Mouse (Mus musculus): ENCODE measurements around the gene Dnajb4. TPM values are rescaled to one million over a fixed set of nuclear protein-coding genes. Genes with fewer than 3 reads are reported as not detected.

The Dnajb4 gene
- polyA plus RNA-seq, 1 experiment from 2014 or later = 57.7 TPM

- no peaks in the 10 kb centered on the region for H3K36me3 ChIP-seq (ENCODE audit: control insufficient read depth, insufficient read depth)
- no peaks in the 10 kb centered on the region for H3K27me3 ChIP-seq (ENCODE audit: control insufficient read depth, insufficient read depth, low read length)
- H3K9me3 ChIP-seq (replicated peaks; ENCODE audit: control insufficient read depth, low read length) = no peaks in the 10 kb centered on the region
- peaks cover 10% of the 10 kb centered on the region for H3K4me1 ChIP-seq (ENCODE audit: control insufficient read depth, insufficient read depth, low read length)
- H3K9ac ChIP-seq (ENCODE audit: low read length) = no peak overlapping the region
- H3K27ac ChIP-seq (ENCODE audit: low read length) = no peak overlapping the region
- H3K4me3 ChIP-seq (ENCODE audit: low read length) = no peak overlapping the region
- ATAC-seq (replicated peaks; ENCODE audit: extremely low read depth, insufficient read depth, low FRiP score) = no peak
- H3K4me2 ChIP-seq (ENCODE audit: low read depth, low read length) = no peak overlapping the region
Observed at GRCm38 (mm10) chr3:152159321-152159720, 50.8 kb downstream of the Dnajb4 start.

GRCm38 (mm10) chr3:152158344-152159291 lies 51.5 kb downstream of the Dnajb4 start:
- Histone ChIP-seq H3K4me1 (ENCODE audit: control insufficient read depth, insufficient read depth, low read length) (peaks cover 10% of the 10 kb centered on the region), H3K27me3 (ENCODE audit: control insufficient read depth, insufficient read depth, low read length) (no peaks in the 10 kb centered on the region), H3K36me3 (ENCODE audit: control insufficient read depth, insufficient read depth) (no peaks in the 10 kb centered on the region), H3K9ac (ENCODE audit: low read length) (no peak overlapping the region), H3K4me2 (ENCODE audit: low read depth, low read length) (no peak overlapping the region), H3K9me3 (replicated peaks; ENCODE audit: control insufficient read depth, low read length) (no peaks in the 10 kb centered on the region), H3K4me3 (ENCODE audit: low read length) (no peak overlapping the region), H3K27ac (ENCODE audit: low read length) (no peak overlapping the region)
- no peak for ATAC-seq (replicated peaks; ENCODE audit: extremely low read depth, insufficient read depth, low FRiP score)
- 76% methylated on average over 10 of the region's 10 CpGs for WGBS

GRCm38 (mm10) chr3:152156816-152157496 lies 53.1 kb downstream of the Dnajb4 start:
- H3K27ac ChIP-seq (ENCODE audit: low read length) = no peak overlapping the region
- peaks cover 13% of the 10 kb centered on the region for H3K4me1 ChIP-seq (ENCODE audit: control insufficient read depth, insufficient read depth, low read length)
- H3K4me3 ChIP-seq (ENCODE audit: low read length) = no peak overlapping the region
- no peaks in the 10 kb centered on the region for H3K9me3 ChIP-seq (replicated peaks; ENCODE audit: control insufficient read depth, low read length)
- no peak overlapping the region for H3K9ac ChIP-seq (ENCODE audit: low read length)
- no peak overlapping the region for H3K4me2 ChIP-seq (ENCODE audit: low read depth, low read length)
- no peak for ATAC-seq (replicated peaks; ENCODE audit: extremely low read depth, insufficient read depth, low FRiP score)
- no peaks in the 10 kb centered on the region for H3K36me3 ChIP-seq (ENCODE audit: control insufficient read depth, insufficient read depth)
- 68% methylated on average over 23 of the region's 23 CpGs for WGBS
- no peaks in the 10 kb centered on the region for H3K27me3 ChIP-seq (ENCODE audit: control insufficient read depth, insufficient read depth, low read length)

GRCm38 (mm10) chr3:152155296-152155948 lies 54.7 kb downstream of the Dnajb4 start:
- no peak for ATAC-seq (replicated peaks; ENCODE audit: extremely low read depth, insufficient read depth, low FRiP score)
- WGBS = 60% methylated on average over 11 of the region's 11 CpGs
- Histone ChIP-seq H3K27me3 (ENCODE audit: control insufficient read depth, insufficient read depth, low read length) (no peaks in the 10 kb centered on the region), H3K4me1 (ENCODE audit: control insufficient read depth, insufficient read depth, low read length) (peaks cover 6% of the 10 kb centered on the region; the same call in 1 of the 2 replicates), H3K9ac (ENCODE audit: low read length) (no peak overlapping the region), H3K9me3 (replicated peaks; ENCODE audit: control insufficient read depth, low read length) (no peaks in the 10 kb centered on the region), H3K4me3 (ENCODE audit: low read length) (no peak overlapping the region), H3K36me3 (ENCODE audit: control insufficient read depth, insufficient read depth) (no peaks in the 10 kb centered on the region), H3K27ac (ENCODE audit: low read length) (no peak overlapping the region), H3K4me2 (ENCODE audit: low read depth, low read length) (no peak overlapping the region)

GRCm38 (mm10) chr3:152154095-152154494 lies 56.0 kb downstream of the Dnajb4 start:
- Histone ChIP-seq H3K9me3 (replicated peaks; ENCODE audit: control insufficient read depth, low read length) (no peaks in the 10 kb centered on the region), H3K4me3 (ENCODE audit: low read length) (no peak overlapping the region), H3K36me3 (ENCODE audit: control insufficient read depth, insufficient read depth) (no peaks in the 10 kb centered on the region), H3K4me1 (ENCODE audit: control insufficient read depth, insufficient read depth, low read length) (peaks cover 16% of the 10 kb centered on the region), H3K9ac (ENCODE audit: low read length) (no peak overlapping the region), H3K4me2 (ENCODE audit: low read depth, low read length) (no peak overlapping the region), H3K27ac (ENCODE audit: low read length) (no peak overlapping the region), H3K27me3 (ENCODE audit: control insufficient read depth, insufficient read depth, low read length) (no peaks in the 10 kb centered on the region)
- ATAC-seq (replicated peaks; ENCODE audit: extremely low read depth, insufficient read depth, low FRiP score) = no peak
- WGBS = 88% methylated on average over 5 of the region's 5 CpGs

GRCm38 (mm10) chr3:152153152-152153551 lies 57.0 kb downstream of the Dnajb4 start:
- no peak overlapping the region for H3K27ac ChIP-seq (ENCODE audit: low read length)
- WGBS = 83% methylated on average over 2 of the region's 2 CpGs
- no peak overlapping the region for H3K4me3 ChIP-seq (ENCODE audit: low read length)
- no peaks in the 10 kb centered on the region for H3K9me3 ChIP-seq (replicated peaks; ENCODE audit: control insufficient read depth, low read length)
- no peak overlapping the region for H3K4me2 ChIP-seq (ENCODE audit: low read depth, low read length)
- no peaks in the 10 kb centered on the region for H3K36me3 ChIP-seq (ENCODE audit: control insufficient read depth, insufficient read depth)
- no peaks in the 10 kb centered on the region for H3K27me3 ChIP-seq (ENCODE audit: control insufficient read depth, insufficient read depth, low read length)
- H3K4me1 ChIP-seq (ENCODE audit: control insufficient read depth, insufficient read depth, low read length) = peaks cover 16% of the 10 kb centered on the region
- ATAC-seq (replicated peaks; ENCODE audit: extremely low read depth, insufficient read depth, low FRiP score) = no peak
- H3K9ac ChIP-seq (ENCODE audit: low read length) = no peak overlapping the region

GRCm38 (mm10) chr3:152152483-152152804 lies 57.7 kb downstream of the Dnajb4 start:
- Histone ChIP-seq H3K36me3 (ENCODE audit: control insufficient read depth, insufficient read depth) (no peaks in the 10 kb centered on the region), H3K9me3 (replicated peaks; ENCODE audit: control insufficient read depth, low read length) (no peaks in the 10 kb centered on the region), H3K9ac (ENCODE audit: low read length) (peak overlapping the region; percentile 40; the same call in 1 of the 2 replicates), H3K27me3 (ENCODE audit: control insufficient read depth, insufficient read depth, low read length) (no peaks in the 10 kb centered on the region), H3K27ac (ENCODE audit: low read length) (no peak overlapping the region), H3K4me2 (ENCODE audit: low read depth, low read length) (peak overlapping the region; percentile 58), H3K4me1 (ENCODE audit: control insufficient read depth, insufficient read depth, low read length) (peaks cover 23% of the 10 kb centered on the region), H3K4me3 (ENCODE audit: low read length) (no peak overlapping the region)
- 80% methylated on average over 1 of the region's 1 CpGs for WGBS
- ATAC-seq (replicated peaks; ENCODE audit: extremely low read depth, insufficient read depth, low FRiP score) = no peak

GRCm38 (mm10) chr3:152151725-152152482 lies 58.2 kb downstream of the Dnajb4 start:
- Histone ChIP-seq H3K27me3 (ENCODE audit: control insufficient read depth, insufficient read depth, low read length) (no peaks in the 10 kb centered on the region), H3K4me1 (ENCODE audit: control insufficient read depth, insufficient read depth, low read length) (peaks cover 28% of the 10 kb centered on the region), H3K27ac (ENCODE audit: low read length) (no peak overlapping the region), H3K36me3 (ENCODE audit: control insufficient read depth, insufficient read depth) (no peaks in the 10 kb centered on the region), H3K4me3 (ENCODE audit: low read length) (peak overlapping the region; percentile 35), H3K9ac (ENCODE audit: low read length) (peak overlapping the region; percentile 40; the same call in 1 of the 2 replicates), H3K4me2 (ENCODE audit: low read depth, low read length) (peak overlapping the region; percentile 58), H3K9me3 (replicated peaks; ENCODE audit: control insufficient read depth, low read length) (no peaks in the 10 kb centered on the region)
- 55% methylated on average over 27 of the region's 29 CpGs for WGBS
- no peak for ATAC-seq (replicated peaks; ENCODE audit: extremely low read depth, insufficient read depth, low FRiP score)

All from heart, embryonic 16.5 days (tissue).